Mouse (Mus musculus) splenic B cell, adult 2 months (primary cell): ENCODE results near the gene Pald1.
A peak's percentile ranks its signal among the peaks of the same experiment; 100 is the strongest.

Source experiments
- DNase-seq: peaks from one replicate; pipeline ENCODE4 v3.0.0-alpha.2; 2011; ENCODE audit warnings: low read depth, low spot score
- H3K27me3 ChIP-seq: 2 replicates; pipeline ENCODE4 v1.6.1; 2012; ENCODE audit warnings: mild to moderate bottlenecking, low read length, moderate library complexity, mixed read lengths; ENCODE audit not compliant: control insufficient read depth, poor library complexity, insufficient read depth, severe bottlenecking
- H3K36me3 ChIP-seq: 2 replicates; pipeline ENCODE4 v1.6.1; 2012; ENCODE audit warnings: mild to moderate bottlenecking, low read length, moderate library complexity, mixed read lengths; ENCODE audit not compliant: control insufficient read depth, poor library complexity, insufficient read depth, severe bottlenecking

Pald1 gene

DNA sequence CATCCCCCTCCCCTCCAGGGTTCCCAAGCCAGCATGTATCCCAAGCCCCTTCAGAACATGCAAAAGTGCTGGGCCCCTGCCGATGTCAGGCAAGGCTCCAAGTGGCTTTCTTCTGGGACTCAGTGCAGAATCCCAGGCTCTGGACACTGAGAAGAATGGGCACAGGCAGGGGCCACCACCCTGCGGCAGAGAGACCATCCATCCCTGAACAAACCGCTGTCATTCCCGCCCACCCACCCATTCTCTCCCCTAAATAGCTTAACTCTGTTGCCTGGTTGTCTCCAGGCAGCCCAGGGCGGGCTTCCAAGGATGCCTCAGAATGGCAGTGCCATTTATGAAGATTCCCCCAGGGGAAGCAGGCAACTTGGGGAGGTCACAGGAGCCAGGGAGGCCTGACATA lies 5.7 kb upstream of the Pald1 start:
- no peak for DNase-seq
- Histone ChIP-seq H3K27me3 (no peaks in the 10 kb centered on the region), H3K36me3 (no peaks in the 10 kb centered on the region)

DNA sequence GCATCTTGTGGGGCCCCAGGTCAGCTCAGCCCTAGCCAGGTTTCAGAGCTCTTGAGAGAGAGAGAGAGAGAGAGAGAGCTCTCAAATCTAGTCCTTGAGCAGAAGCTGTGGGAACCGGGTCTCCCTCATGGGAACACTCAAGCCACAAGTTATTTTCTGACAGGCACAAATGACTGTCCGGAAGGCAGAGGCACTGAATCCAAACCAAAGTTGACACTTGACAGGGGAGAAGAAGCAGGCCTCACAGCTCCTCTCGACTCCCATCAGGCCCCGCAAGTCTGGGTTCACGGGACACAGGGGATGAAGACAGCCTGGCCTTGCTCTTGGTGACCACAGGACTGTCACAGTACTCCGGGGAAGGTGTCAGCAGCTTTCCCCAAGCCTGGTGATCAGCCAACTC lies 3.0 kb upstream of the Pald1 start:
- no peak for DNase-seq
- Histone ChIP-seq H3K36me3 (no peaks in the 10 kb centered on the region), H3K27me3 (no peaks in the 10 kb centered on the region)

DNA sequence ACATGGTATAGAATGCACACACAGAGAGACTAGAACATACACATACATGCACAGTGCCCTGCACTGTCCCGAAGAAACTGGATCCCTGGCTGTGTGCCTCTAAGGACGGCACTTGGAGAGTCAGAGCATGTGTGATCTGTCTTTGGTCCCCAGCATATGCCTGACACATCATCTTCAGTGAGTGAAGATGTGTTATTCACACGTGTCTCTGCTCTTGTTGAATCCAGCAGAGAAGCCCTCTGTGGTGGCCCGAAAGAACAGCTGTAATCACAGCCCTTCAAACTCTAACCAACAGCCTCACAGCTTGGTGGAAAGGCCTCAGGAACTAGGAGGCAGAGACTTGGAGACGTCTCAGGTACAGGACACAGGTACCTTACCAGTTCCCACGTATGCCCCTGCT lies 1.8 kb upstream of the Pald1 start:
- no peaks in the 10 kb centered on the region for H3K36me3 ChIP-seq
- DNase-seq: no peak
- no peaks in the 10 kb centered on the region for H3K27me3 ChIP-seq

DNA sequence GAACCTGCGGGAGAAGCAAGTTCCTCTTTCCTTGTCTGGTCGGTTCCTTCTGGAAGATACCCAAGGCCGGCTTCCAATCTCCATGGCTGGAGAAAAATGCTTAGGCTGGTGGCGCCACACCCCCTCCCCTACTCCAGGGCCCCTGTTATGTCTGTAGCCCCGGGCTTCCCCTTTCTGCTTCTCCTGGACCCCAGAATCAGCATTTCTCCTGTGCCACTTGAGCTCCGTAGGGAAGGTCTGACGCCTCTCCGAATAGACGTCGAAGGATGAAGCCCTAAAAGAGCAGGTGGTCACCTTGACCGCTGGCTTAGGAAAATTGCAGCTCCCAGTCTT lies 351 bp upstream of the Pald1 start:
- DNase-seq: no peak
- H3K36me3 ChIP-seq: no peaks in the 10 kb centered on the region

DNA sequence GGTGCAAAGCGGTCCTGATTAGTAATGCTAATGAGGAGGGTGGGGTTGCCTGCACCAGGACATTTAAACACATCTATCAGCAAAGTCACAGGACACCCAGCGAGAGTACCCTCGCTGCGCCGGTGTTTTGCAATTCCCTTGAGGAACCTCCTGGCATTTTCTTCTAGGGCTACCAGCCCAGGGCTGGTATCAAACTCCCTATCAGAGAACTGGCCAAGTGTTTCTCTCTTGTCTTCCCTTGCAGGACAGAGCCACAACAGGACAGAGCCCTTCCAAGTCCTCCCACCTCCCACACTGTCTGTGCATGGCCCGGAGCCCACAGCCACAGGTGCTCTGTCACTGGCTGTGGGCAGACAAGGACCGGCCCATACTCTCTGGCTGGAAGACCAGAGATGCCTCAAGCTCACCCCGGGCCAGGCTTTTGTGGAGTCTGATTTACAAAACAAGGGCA lies 1.0 kb downstream of the Pald1 start:
- DNase-seq: peak; percentile 5
- H3K36me3 ChIP-seq: no peaks in the 10 kb centered on the region
- H3K27me3 ChIP-seq: no peaks in the 10 kb centered on the region

More for the DNA sequence above, 351 bp upstream of the Pald1 start:
- no peaks in the 10 kb centered on the region for H3K27me3 ChIP-seq

DNA sequence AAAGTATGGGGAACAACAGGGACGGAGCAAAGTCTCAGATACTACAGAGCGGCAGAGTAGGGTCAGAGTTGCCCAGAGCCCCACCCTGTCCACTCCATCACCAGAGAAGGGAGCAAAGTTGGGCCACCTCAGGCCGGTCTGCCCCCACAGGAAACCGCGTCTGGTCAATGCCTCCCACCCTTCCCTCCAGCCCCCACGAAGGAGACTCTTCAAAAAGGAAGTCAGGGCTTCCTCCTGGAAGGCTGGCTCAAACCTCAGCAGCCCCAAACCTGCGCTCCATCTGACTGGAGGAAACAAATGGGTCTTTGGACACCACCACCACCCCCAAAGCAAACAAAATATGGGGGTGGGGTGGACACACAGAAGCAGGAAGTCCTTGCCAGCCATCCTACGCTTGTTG lies 1.5 kb downstream of the Pald1 start:
- Histone ChIP-seq H3K36me3 (no peaks in the 10 kb centered on the region), H3K27me3 (no peaks in the 10 kb centered on the region)
- DNase-seq: no peak

DNA sequence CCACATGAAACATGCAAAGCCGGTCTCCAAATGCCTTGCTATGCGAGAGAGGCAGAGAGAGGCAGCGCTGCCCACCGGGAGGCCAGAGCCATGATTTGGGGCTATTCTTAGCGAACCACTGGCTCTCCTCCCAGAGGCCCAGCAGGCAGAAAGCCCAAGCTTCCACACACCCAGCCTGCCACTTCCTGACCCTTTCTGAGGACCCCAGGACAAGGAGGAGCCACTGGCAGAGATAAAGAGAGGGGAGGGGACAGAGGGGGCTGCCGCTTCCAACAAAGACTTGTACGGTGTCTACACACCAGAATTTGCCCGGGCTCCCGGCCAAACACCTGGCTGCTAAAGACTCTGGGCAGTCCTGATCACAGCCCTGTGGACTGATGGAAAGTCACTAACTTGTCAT lies 3.1 kb downstream of the Pald1 start:
- no peak for DNase-seq
- H3K27me3 ChIP-seq: no peaks in the 10 kb centered on the region
- no peaks in the 10 kb centered on the region for H3K36me3 ChIP-seq

DNA sequence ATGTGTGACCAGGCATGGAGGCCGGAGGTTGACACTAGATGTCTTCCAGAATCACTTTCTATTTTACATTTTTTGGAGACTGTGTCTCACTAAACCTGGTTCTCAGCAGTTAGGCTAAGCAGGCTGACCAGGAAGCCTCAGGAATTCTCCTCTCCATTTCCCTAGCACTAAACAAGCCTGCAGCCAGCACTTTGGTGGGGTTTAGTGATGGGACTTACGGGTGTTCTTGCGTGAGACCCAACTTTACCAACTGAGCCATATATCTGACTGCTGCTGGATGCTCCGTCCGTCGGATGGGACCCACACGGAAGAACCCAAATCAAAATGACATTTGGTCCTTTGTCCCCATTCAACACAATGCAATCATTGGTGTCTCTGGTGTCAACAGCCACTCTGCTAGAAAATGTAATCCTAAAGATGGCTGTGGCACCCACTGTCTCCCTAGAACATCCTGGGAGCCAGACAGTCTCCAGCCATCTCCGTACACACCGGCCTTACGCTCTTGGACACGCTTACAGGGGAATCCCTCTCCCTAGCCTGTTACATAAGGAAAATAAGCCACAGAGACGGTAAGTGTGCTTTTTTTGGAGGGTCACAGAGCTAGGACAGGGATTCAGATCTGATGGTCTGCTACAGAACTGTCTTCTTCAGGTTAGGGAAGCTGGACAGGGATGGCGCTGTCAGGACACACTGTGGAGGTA lies 3.8 kb downstream of the Pald1 start:
- no peak for DNase-seq
- H3K27me3 ChIP-seq: no peaks in the 10 kb centered on the region
- no peaks in the 10 kb centered on the region for H3K36me3 ChIP-seq

DNA sequence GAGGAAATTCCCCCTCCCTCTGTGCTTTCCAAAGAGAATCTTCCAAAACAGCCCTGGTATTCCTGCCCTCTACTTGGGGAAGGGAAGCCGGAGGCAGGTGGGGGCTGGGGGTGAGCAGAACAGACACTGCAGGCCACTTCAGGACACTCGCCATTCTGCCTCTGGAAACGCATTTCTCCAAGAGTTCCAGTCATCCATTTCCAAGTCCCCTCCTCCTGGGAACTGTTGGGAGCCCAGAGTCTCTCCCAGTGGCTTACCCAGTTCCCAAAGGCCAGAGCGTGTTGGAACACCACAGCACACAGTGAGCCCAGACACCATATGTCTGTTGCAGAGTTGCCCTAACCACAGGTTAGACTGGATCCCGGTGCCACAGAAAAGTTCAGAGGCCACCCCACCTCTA lies 4.6 kb downstream of the Pald1 start:
- no peak for DNase-seq
- no peaks in the 10 kb centered on the region for H3K27me3 ChIP-seq

DNA sequence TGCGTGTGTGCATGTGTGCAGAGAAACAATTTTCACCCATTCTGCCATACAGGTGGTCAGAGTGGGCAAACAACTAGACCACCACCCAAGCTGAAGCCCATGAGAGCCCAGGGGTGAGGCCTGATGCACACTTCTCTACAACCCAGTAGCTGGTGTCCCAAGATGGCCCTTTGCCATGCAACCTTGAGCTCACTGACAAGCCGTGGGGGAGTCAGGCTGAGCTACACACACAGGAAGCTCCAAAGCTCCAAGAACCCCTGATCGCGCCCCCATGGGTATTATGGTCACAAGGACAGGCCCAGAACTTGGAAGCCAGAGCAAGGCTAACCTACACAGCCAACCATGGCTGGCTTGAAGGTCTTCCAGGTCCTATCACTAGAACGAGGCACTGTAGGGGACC lies 5.3 kb downstream of the Pald1 start:
- H3K27me3 ChIP-seq: no peaks in the 10 kb centered on the region
- DNase-seq: no peak
- no peaks in the 10 kb centered on the region for H3K36me3 ChIP-seq

More for the DNA sequence above, 4.6 kb downstream of the Pald1 start:
- H3K36me3 ChIP-seq: no peaks in the 10 kb centered on the region

DNA sequence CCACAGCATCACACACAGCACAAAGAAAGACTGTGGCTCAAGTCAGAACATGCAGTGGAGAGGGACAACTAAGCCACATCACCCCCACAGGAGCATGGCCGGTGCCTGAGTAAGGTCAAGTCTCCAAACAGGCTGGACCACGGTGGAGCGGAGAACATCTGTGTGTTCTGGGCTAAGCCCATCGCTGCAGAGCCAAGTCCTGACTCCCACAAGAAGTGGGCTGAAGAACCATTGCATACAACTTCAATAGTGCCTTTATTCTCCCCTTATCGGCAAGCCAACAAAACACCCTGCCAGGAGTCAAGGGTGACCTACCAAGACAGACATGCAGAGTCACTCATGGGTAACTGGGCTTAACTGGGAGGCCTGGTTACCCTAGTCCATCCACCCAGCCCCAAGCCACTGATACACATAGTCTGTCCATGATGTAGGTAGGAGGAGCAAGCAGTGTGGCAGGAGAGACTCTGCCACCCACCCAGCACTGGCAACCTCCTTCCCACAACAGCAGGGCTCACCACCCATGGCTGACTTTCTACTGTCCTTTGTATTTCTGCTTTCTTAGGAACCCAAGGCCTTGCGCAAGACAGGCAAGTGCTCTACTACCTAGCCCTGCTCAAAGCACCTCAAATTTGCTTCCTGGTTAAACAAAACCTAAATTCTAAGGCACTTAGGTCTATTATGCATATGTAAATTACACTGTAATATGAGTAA lies 8.4 kb downstream of the Pald1 start:
- DNase-seq: no peak
- no peaks in the 10 kb centered on the region for H3K27me3 ChIP-seq
- H3K36me3 ChIP-seq: no peaks in the 10 kb centered on the region

DNA sequence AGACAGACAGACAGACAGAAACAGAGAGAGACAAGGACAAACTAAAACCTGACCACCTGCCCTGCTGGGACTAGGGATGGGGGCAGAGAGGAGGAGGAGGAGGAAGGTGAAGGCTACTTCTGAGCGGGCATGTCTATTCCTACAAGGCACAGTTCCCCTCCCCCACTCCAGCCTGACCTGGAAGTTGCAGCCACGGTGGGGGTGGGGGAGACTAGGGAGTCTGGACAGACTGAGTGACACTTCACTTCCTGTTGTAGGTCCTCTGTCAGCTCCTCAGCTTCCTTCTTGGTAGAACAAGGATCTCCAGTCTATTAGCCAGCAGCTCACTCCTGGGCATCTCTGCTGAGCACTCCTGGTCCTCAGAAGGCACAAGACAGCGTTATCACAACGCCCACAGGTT lies 9.3 kb downstream of the Pald1 start:
- Histone ChIP-seq H3K36me3 (no peaks in the 10 kb centered on the region), H3K27me3 (no peaks in the 10 kb centered on the region)
- no peak for DNase-seq

DNA sequence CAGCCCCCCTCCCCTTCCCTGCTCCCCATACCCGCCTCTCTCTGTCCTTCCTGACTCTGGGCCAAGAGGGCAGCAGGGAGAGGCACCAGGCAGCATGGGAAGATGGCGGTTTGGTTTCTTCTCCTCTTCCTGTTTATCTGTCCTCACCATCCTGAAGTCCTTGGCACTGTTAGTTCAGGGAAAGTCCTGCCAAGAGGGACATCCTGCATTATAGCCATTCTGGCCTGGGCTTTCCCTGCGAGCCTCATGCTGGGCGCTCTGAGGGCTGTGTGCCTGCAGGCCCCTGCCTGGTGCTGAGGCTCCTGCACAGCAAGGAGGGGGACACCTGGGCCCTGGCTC lies 10.8 kb downstream of the Pald1 start:
- no peaks in the 10 kb centered on the region for H3K27me3 ChIP-seq
- DNase-seq: no peak

DNA sequence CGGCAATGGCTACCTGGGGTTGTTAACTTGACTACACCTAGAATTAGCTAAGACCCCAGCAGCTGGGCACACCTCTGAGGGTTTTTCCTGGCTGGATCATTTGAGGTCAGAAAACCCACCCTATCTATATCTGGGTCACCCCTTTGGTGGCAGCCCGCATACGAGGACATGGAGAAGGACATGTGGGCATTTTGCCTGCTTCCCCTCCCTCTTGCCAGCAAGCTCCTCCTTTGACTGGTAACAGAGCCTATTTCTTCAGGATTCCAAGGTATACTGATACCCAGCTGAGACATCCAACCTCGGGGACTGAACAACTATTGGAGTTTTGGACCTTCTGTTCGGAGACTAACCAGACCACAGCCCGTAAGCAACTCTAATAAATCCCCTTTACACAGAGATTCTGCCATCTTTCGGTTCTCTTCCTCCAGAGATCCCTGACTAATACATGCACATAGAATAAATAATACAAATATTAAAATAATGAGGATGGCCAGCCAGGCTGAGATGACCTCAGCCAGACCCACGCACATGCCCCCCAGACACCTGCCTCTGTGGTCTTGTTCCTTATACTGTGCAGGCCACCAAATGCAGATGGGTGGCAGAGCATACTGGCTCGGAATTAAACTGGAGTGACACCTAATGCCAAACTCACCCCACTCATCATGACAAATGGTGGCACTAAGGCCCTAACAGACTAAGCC lies 11.3 kb downstream of the Pald1 start:
- DNase-seq: no peak
- Histone ChIP-seq H3K36me3 (no peaks in the 10 kb centered on the region), H3K27me3 (no peaks in the 10 kb centered on the region)

More for the DNA sequence above, 10.8 kb downstream of the Pald1 start:
- no peaks in the 10 kb centered on the region for H3K36me3 ChIP-seq

DNA sequence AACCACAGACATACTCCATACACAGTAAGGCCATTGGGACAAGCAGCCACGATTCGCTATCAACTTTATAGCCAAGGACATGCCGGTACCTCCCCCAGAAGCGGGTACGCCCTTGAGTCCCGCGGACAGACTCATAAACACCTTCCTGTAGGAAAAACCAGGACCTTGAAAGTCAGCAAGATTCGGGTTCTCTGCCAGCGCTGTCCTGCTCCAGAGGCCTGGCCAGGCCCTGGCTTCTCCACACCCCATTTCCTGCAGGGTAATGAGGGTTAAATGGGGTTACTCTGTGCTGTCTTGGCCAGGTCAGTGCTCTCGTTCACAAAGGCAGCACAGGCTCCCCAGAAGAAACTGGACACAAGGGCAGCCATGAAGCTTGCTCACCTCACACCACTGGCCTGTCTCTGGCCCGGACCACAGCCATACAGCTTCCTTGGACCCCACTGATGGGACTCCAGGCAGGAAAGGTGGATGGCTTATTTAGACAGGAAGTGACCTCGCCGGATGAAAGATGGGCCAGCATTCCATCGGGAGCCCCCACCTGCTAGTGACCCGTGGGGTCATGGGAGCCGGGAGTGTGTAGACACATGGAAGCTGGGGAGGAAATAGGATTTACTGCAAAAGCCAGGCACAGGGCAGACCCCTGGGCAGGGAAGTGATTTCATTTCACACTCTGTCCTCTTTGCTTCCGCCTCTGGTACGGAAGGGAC lies 12.9 kb downstream of the Pald1 start:
- Histone ChIP-seq H3K36me3 (no peaks in the 10 kb centered on the region), H3K27me3 (no peaks in the 10 kb centered on the region)
- DNase-seq: no peak
